Mouse (Mus musculus) urinary bladder, postnatal 10 days (tissue): ENCODE measurements around the gene Hic2.

ENCODE experiments used
- DNase-seq: peaks from one replicate; pipeline ENCODE4 v3.0.0; 2022; ENCODE audit warnings: low spot score

The Hic2 gene

GRCm38 (mm10) chr16:17234499-17234895, 1.1 kb downstream of the Hic2 start:
- no peak for DNase-seq

- DNase-seq: no peak
These were observed 1.7 kb downstream of the Hic2 start for GRCm38 (mm10) chr16:17234916-17235665.

GRCm38 (mm10) chr16:17237634-17238033, 4.3 kb downstream of the Hic2 start:
- no peak for DNase-seq

GRCm38 (mm10) chr16:17239409-17239808, 6.0 kb downstream of the Hic2 start:
- no peak for DNase-seq

- no peak for DNase-seq
These were observed 10.4 kb downstream of the Hic2 start for GRCm38 (mm10) chr16:17243731-17244130.

- DNase-seq: no peak
These were observed 11.6 kb downstream of the Hic2 start for GRCm38 (mm10) chr16:17244996-17245395.

GRCm38 (mm10) chr16:17247727-17248126, 14.4 kb downstream of the Hic2 start:
- no peak for DNase-seq

GRCm38 (mm10) chr16:17249135-17249534, 15.8 kb downstream of the Hic2 start:
- DNase-seq: no peak

GRCm38 (mm10) chr16:17251539-17251938, 18.2 kb downstream of the Hic2 start:
- DNase-seq: no peak

- DNase-seq: no peak
These were observed 18.8 kb downstream of the Hic2 start for GRCm38 (mm10) chr16:17252086-17252726.

GRCm38 (mm10) chr16:17252841-17253240, 19.5 kb downstream of the Hic2 start:
- no peak for DNase-seq

- DNase-seq: no peak
These were observed 20.7 kb downstream of the Hic2 start for GRCm38 (mm10) chr16:17254005-17254597.

GRCm38 (mm10) chr16:17255270-17255669, 21.9 kb downstream of the Hic2 start:
- no peak for DNase-seq

- no peak for DNase-seq
These were observed 24.0 kb downstream of the Hic2 start for GRCm38 (mm10) chr16:17257359-17257821.

- DNase-seq: no peak
These were observed 25.5 kb downstream of the Hic2 start for GRCm38 (mm10) chr16:17258917-17259316.

- no peak for DNase-seq
These were observed 28.0 kb downstream of the Hic2 start for GRCm38 (mm10) chr16:17261341-17261740.

GRCm38 (mm10) chr16:17266113-17266512, 32.7 kb downstream of the Hic2 start:
- no peak for DNase-seq

GRCm38 (mm10) chr16:17267937-17268336, 34.6 kb downstream of the Hic2 start:
- no peak for DNase-seq

- DNase-seq: no peak
These were observed 36.5 kb downstream of the Hic2 start for GRCm38 (mm10) chr16:17269872-17270271.

- no peak for DNase-seq
These were observed 37.8 kb downstream of the Hic2 start for GRCm38 (mm10) chr16:17271124-17271523.

GRCm38 (mm10) chr16:17271856-17272255, 38.5 kb downstream of the Hic2 start:
- no peak for DNase-seq

GRCm38 (mm10) chr16:17275721-17276120, 42.3 kb downstream of the Hic2 start, which contains the start of gene Tmem191c:
Gene Tmem191c, plus strand, starts transcription at chr16:17276077.
- DNase-seq: no peak
